Mouse (Mus musculus): ENCODE measurements around the gene Bglap2.

DNA sequence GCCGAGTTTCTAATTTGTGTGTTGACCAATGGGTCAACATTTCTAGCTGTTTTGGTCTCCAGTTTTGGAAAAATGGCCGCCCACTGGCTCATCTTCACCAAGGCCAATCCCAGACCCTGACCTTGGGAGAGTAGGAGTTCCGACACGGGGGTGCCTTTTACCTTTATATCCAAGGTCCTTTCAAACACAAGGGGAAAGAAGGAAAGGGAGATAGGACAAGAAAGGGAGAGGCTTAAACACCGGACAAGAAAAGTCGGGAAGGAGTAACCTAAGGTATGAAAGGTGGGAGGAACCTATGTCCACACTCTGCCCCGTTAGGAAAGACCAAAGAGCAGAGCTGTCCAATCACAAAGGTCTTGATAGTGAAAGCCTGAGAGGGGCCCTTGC lies 32.1 kb upstream of the Bglap2 start:
- no peak for TF ChIP-seq CTCF (IDR thresholded peaks at IDR 0.05; ENCODE audit: borderline replicate concordance, extremely low read depth, insufficient read depth, insufficient read length)
- TF ChIP-seq POLR2A (IDR thresholded peaks at IDR 0.05; ENCODE audit: borderline replicate concordance, extremely low read depth, insufficient read depth, insufficient read length, poor library complexity, severe bottlenecking): no peak
